Mouse (Mus musculus) midbrain, embryonic 10.5 days (tissue): ENCODE measurements at regions not wholly inside any gene's neighbourhood (a gene's known extent, or its start where the extent isn't known, plus 50 kb on each side); places are given as distances from the start of the nearest gene placed in this dataset.
"Not testable (repeated sequence)": the region's sequence is repeated elsewhere in the genome, so short reads cannot be mapped to it uniquely, and the experiment has no call there.

ENCODE experiments used
- DNase-seq: peaks from one replicate; pipeline ENCODE4 v3.0.0-alpha.2; 2017; ENCODE audit warnings: low spot score
- H3K27ac ChIP-seq: fragments of 300-500 bp; sonication (generic); replicated peaks from 2 replicates; pipeline ENCODE4 v1.5.1; 2016; ENCODE audit warnings: mild to moderate bottlenecking
- H3K27me3 ChIP-seq: fragments of 300-500 bp; sonication (generic); 2 replicates; pipeline ENCODE4 v1.6.1; 2016; ENCODE audit warnings: low read depth, mild to moderate bottlenecking; ENCODE audit not compliant: poor library complexity, severe bottlenecking
- H3K36me3 ChIP-seq: fragments of 300-500 bp; sonication (generic); 2 replicates; pipeline ENCODE4 v1.6.1; 2016; ENCODE audit warnings: mild to moderate bottlenecking, moderate library complexity
- H3K4me1 ChIP-seq: fragments of 300-500 bp; sonication (generic); 2 replicates; pipeline ENCODE4 v1.6.1; 2016
- H3K4me3 ChIP-seq: fragments of 300-500 bp; sonication (generic); 2 replicates; pipeline ENCODE4 v1.5.1; 2016; ENCODE audit warnings: mild to moderate bottlenecking, moderate library complexity
- H3K9me3 ChIP-seq: fragments of 300-500 bp; sonication (generic); replicated peaks from 2 replicates; pipeline ENCODE4 v1.6.1; 2016; ENCODE audit warnings: mild to moderate bottlenecking
- WGBS: fragments of 180-500 bp; shearing (Covaris S2); methylation state at CpG from one replicate; pipeline ENCODE4 v1.1.7; 2016; 5-methylcytosine and 5-hydroxymethylcytosine counted together

DNA sequence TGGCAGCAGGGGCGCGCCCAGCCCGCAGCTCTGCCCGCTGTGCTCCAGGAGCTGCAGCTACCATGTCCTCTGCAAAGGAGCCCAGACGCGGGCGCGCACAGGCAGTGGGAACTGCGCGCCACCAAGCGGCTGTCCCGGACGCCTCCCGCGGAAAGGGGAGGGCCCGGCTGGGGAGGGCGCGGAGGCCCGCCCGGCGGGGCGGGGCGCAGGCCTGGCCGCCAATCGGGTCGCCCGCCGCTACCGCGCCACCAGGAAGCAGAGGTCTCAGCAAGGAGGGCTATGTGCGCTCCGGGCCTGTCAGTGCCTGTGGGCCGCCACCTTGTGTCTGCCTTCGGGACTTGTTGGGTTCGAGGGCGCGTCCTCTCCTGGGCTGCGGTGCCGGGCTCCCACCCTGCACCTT is 367.0 kb upstream of the Ywhaq start:
- not testable (repeated sequence) for H3K36me3 ChIP-seq, H3K27ac ChIP-seq, H3K27me3 ChIP-seq, H3K4me1 ChIP-seq
- peak; percentile 59 for DNase-seq
- peaks cover 21% of the 10 kb centered on the region for H3K9me3 ChIP-seq
- WGBS = 2% methylated on average over 37 of the region's 39 CpGs
- H3K4me3 ChIP-seq = peak overlapping the region; percentile 54

DNA sequence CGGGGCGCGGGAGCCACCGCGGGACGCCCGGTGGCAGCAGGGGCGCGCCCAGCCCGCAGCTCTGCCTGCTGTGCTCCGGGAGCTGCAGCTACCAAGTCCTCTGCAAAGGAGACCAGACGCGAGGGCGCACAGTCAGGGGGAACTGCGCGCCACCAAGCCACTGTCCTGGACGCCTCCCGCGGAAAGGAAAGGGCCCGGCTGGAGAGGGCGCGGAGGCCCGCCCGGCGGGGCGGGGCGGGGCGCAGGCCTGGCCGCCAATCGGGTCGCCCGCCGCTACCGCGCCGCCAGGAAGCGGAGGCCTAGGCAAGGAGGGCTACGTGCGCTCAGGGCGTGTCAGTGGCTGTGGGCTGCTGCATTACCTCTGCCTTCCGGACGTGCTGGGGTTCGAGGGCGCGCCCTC is 361.3 kb upstream of the Ywhaq start:
- H3K27ac ChIP-seq, H3K36me3 ChIP-seq, H3K27me3 ChIP-seq, H3K4me1 ChIP-seq: not testable (repeated sequence)
- WGBS = 3% methylated on average over 29 of the region's 45 CpGs
- Histone ChIP-seq H3K9me3 (peaks cover 17% of the 10 kb centered on the region), H3K4me3 (peak overlapping the region; percentile 36)
- peak; percentile 10 for DNase-seq

DNA sequence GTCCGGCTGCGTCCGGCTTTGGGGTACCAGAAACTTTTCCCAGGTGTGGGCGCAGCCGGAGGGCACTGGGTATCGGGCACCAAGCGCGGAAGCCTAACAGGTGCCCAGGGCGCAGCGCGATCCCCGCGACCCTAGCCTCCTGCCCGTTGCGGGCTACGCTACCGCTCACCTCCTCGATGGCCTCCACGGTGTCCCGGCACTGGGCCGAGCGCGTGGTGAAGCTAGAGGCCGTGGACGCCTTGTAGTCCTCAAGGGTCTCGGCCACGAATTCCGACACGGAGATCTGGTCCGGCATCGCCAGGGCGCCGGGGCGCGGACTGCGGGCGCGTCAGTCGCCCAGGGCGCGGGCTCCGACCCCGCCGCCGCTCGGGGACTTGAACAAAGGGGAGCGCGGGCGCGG is 360.9 kb upstream of the Ywhaq start:
- H3K27me3 ChIP-seq, H3K4me1 ChIP-seq, H3K27ac ChIP-seq, H3K36me3 ChIP-seq: not testable (repeated sequence)
- WGBS = 25% methylated on average over 50 of the region's 50 CpGs
- Histone ChIP-seq H3K4me3 (peak overlapping the region; percentile 36), H3K9me3 (peaks cover 14% of the 10 kb centered on the region)
- DNase-seq = peak; percentile 9

DNA sequence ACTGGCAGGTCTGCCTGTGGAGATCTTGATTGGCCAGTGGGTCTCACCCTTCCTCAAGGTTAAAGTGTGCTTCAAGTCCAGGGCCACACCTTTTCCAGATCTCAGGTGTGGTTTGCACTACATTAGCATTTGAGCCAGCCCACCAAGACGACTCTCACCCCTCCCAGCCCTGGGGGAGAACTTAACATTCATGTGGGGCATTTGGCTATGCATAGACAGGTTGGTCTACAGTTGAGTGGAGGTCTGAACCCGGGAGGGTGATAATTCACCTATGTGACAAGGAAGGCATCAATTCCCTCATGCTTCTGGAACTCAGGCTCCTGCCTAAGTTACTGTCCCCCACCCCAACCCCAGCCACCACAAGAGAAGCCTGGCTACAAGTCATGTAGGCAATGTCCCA is 350.3 kb upstream of the Ywhaq start:
- 82% methylated on average over 2 of the region's 2 CpGs for WGBS
- not testable (repeated sequence) for H3K9me3 ChIP-seq, H3K4me3 ChIP-seq, DNase-seq, H3K27ac ChIP-seq, H3K36me3 ChIP-seq, H3K4me1 ChIP-seq, H3K27me3 ChIP-seq
